Mouse (Mus musculus): Measurements from ENCODE around the gene Cenpa.

- no peak for TF ChIP-seq CTCF (IDR thresholded peaks at IDR 0.05; ENCODE audit: control insufficient read depth, insufficient read depth, insufficient read length)
- TF ChIP-seq USF1 (IDR thresholded peaks at IDR 0.05; ENCODE audit: low read depth) = no peak
- TF ChIP-seq MYOG (IDR thresholded peaks at IDR 0.05; ENCODE audit: control insufficient read depth, extremely low read depth, insufficient read length) = no peak
Measured at GRCm38 (mm10) chr5:30667686-30668085, 1.1 kb downstream of the Cenpa start.
